Mouse (Mus musculus) heart, postnatal 0 days (tissue): ENCODE measurements at regions not wholly inside any gene's neighbourhood (a gene's known extent, or its start where the extent isn't known, plus 50 kb on each side); places are given as distances from the start of the nearest gene placed in this dataset.

Source experiments
- CTCF ChIP-seq: IDR thresholded peaks from 2 replicates; pipeline ENCODE4 v1.5.1; 2016; ENCODE audit warnings: antibody characterized with exemption, control low read depth, low read depth
- EP300 ChIP-seq: IDR thresholded peaks from 2 replicates; pipeline ENCODE4 v1.6.1; 2016; ENCODE audit warnings: antibody characterized with exemption, low read depth

- TF ChIP-seq CTCF (no peak), EP300 (no peak)
Measured at GRCm38 (mm10) chr17:83148371-83148929, 66.6 kb upstream of the Pkdcc start.
